Mouse (Mus musculus) frontal cortex, postnatal 36 days (tissue): Measurements from ENCODE around the gene Acacb.

ENCODE experiments used
- DNase-seq, 2 experiments: peaks; one replicate each; pipeline ENCODE4 v3.0.0; 2022; ENCODE audit warnings: low spot score in 2 of 2

Acacb gene

GRCm38 (mm10) chr5:114146028-114146888, at the start of gene Acacb:
Acacb (plus strand) TSS chr5:114146535.
- no peak for DNase-seq

GRCm38 (mm10) chr5:114099709-114100389, 46.5 kb upstream of the Acacb start:
- peak; percentile 96 to 97 for DNase-seq

- no peak for DNase-seq
These were observed 45.8 kb upstream of the Acacb start for GRCm38 (mm10) chr5:114100390-114101099.

GRCm38 (mm10) chr5:114101873-114102272, 44.5 kb upstream of the Acacb start:
- no peak for DNase-seq

GRCm38 (mm10) chr5:114102807-114103206, 43.5 kb upstream of the Acacb start:
- DNase-seq: no peak

GRCm38 (mm10) chr5:114106391-114106935, 39.9 kb upstream of the Acacb start:
- DNase-seq: no peak

GRCm38 (mm10) chr5:114113334-114113733, 33.0 kb upstream of the Acacb start:
- DNase-seq: no peak

GRCm38 (mm10) chr5:114115030-114115429, 31.3 kb upstream of the Acacb start:
- no peak for DNase-seq

- no peak for DNase-seq
These were observed 29.7 kb upstream of the Acacb start for GRCm38 (mm10) chr5:114116586-114116985.

DNA sequence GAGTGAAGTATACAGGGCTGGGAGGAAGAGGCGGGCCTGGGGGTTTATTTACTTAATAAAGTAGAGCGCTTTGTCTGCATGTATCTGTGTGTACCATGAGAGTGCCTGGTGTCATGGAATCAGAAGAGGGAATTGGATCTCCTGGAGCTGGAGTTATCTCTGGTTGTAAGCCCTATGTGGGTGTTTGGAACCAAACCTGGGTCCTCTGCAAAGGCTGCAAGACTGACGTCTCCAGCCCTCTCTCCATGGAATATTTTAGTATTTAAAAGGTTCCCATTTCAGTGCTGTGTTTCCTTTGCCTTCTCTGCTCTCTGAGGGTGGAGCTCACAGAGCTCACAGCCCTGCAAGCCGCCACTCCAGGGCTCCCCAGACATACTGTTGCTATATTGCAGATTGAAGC, 26.5 kb upstream of the Acacb start:
- no peak for DNase-seq

DNA sequence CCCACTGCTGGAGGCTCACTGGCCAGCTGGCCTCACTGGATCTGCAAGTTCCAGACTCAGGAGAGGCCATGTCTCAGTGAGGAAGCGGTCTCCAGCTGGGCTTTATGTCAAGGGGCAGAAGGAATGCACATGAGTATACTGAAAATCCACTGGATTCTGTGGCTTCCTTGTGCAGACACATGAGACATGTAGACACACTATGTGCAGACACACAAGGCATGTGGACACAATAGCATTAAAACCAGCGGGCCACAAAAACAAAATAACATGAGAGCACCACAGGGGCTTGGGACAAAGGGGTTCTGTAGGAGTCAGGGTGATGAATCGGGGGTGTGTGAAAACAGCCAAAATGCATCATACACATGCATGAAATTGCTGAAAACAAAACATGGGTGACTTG, 20.3 kb upstream of the Acacb start:
- no peak for DNase-seq

DNA sequence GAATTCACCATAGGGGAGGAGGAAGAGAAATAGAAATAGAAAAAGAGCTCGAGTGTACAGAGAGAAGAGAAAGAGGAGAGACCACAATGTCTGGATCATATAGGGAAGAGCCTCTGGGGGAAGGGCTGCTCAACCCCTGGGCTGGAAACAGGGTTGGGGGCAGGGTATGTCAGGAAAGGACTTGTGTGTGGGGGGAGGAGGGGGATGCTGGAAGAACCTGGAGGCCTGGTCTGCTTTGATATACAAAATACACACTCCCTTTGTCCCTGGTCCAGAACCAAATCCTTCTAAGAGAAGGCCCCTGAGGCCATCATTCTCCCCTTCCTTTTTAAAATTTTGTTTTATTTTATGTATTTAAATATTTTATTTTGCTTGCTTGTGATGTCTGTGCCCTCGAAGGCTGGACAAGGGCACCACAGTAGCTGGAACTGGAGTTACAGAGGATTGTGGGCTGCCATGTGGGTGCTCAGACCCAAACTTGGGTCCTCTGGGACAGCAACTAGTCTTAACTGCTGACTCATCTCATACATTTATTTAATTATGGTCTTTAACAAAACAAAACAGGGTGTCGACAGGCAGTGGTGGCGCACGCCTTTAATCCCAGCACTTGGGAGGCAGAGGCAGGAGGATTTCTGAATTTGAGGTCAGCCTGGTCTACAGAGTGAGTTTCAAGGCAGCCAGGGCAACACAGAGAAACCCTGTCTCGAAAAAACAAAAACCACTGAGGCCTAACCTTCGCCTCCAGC, 19.7 kb upstream of the Acacb start:
- DNase-seq: no peak

GRCm38 (mm10) chr5:114127374-114128349, 18.7 kb upstream of the Acacb start, which contains the start of gene Alkbh2:
Alkbh2 (minus strand) TSS chr5:114128218.
- DNase-seq: peak; percentile 80 to 81

DNA sequence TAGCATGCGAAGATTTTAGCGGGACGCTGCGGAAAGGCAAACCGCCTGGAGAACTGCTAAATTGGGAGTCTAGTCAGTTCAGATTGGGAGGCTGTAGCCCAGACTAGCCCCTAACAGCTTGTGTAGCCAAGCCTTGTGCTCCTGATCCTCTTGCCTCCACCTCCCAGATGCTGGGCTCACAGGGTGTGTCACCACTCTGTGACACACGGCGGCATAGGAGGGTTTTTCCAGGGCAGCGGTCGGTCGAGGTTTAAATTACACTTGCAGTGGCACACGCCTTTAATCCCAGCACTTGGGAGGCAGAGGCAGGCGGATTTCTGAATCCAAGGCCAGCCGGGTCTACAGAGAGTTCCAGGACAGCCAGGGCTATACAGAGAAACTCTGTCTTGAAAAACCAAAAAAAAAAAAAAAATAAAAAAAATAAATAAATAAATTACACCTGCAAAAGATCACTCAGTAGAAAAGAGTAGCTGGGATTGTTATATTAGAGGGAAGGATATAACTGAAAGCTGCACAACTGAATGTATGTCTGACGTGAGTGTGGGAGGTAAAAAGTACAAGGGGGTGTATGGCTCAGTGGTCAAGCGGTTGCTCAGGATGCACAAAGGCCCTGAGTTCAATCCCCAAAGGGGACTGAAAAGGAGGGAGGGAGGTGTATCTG, 16.7 kb upstream of the Acacb start:
- no peak for DNase-seq

DNA sequence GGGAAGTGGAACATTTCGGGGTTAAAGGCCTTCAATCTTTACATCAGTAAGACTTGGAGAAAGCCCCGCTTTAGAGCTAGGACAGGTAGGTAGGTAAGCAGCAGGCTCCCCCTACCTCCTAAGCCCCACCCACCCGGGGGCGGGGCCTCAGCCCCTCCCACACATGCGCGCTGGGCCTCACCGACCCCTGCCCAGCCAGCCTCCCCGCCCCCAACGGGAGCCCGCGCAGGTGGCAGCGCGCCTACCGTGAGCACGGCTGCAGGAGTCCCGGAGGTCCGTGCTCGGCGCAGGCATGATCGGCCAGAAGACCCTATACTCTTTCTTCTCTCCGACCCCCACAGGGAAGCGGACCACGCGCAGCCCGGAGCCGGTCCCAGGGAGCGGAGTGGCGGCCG, 16.1 kb upstream of the Acacb start, which contains the start of gene Ung:
Ung (plus strand) TSS at position 176 of the 395 bp plus-strand sequence.
- no peak for DNase-seq

DNA sequence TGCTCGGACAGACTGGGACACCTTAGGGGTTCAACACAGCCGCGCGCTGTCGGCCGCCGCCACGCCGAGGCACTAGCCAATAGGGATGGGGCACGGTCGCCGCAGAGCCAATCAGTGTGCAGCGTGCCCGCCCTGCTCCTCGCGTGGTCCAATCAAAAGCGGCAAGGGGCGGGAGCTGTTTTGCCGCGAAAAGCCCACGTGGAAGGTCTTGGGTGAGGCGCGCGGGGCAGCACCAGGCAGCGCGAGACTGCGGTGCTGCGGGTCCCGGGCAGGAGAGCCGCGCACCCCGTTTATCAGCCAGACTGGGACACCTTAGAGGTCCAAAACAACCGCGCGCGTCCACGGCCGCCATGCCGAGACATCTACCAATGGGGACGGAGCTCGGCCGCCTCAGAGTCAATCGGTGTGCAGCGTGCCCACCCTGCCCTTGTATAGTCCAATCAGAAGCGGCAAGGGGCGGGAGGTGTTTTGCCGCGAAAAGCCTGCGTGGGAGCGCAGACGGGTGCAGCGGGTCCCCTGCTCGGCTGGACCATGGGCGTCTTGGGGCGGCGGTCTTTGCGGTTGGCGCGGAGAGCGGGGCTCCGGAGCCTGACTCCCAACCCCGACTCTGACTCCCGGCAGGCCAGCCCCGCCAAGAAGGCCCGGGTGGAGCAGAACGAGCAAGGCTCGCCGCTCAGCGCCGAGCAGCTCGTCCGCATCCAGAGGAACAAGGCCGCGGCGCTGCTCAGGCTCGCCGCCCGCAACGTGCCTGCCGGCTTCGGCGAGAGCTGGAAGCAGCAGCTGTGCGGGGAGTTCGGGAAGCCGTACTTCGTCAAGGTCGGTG, 15.4 kb upstream of the Acacb start:
- peak; percentile 91 to 93 for DNase-seq

DNA sequence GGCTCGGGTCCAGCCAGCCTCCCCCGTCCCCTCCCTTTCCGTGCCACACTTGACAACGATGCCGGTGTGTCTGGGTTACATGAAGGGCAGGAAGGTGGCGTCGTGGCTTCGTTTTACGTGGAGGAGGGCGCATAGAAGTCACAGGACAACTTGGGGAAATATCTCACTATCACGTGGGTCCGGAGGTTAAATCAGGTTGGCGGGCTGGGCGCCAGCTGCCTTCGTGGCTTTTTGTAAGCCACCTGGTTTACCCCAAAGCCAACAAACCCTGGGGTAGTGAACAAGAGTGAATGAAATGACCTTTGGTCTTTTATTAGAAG, 14.9 kb upstream of the Acacb start:
- DNase-seq: peak in 1 of 2 experiments; percentile 20

DNA sequence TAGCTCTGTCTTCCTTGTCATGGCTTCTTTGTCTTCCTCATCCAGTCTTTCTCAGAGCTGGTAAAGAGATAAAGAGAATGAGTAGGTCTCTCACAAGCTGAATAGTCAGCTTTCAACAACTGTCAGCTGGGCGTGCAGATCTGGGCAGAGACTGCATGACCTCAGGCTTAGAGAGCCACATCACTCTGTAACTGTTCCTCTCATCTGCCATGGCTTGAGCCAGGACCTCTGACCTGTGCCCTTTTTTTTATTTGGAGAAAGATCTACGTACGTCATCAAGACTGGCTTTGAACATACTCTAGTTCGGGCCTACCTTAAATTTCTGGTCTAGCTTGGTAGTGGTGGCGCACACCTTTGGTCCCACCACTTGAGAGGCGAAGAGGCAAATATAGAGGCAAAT, 13.5 kb upstream of the Acacb start:
- DNase-seq: no peak

DNA sequence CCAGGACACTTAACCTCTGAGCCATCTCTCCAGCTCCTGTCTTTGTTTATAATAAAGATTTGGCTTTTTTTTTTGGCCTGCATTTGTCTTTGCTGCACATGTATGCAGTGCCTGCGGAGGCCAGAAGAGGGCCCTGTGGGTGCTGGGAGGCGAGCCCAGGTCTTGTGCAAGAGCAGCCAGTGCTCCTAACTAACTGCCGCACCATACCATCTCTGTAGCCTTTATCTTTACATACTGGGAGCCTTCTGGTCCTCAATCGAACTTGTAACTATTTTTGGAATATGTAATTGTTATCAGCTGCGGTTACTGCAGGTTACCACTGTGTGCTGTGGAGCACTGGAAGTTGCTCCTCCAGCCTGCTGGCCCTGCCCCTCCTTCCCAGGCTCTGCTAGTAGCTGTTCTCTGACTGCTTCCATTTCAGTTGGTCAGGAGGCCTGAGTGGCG, 12.2 kb upstream of the Acacb start:
- DNase-seq: peak in 1 of 2 experiments; percentile 29
